Mouse (Mus musculus) spleen, adult 2 months (tissue): ENCODE measurements at regions not wholly inside any gene's neighbourhood (a gene's known extent, or its start where the extent isn't known, plus 50 kb on each side); places are given as distances from the start of the nearest gene placed in this dataset.

Source experiments
- DNase-seq, 2 experiments: peaks; one replicate each; pipeline versions ENCODE4 v3.0.0 to v3.0.0-alpha.2; 2012 to 2021; ENCODE audit warnings: low spot score in 2 of 2, low read depth in 1 of 2
- H3K27ac ChIP-seq: fragments of 200-500 bp; 2 replicates; pipeline ENCODE4 v1.5.1; 2012; ENCODE audit warnings: low read length, inconsistent platforms; ENCODE audit not compliant: insufficient read depth
- H3K27me3 ChIP-seq: fragments of 200-500 bp; 2 replicates; pipeline ENCODE4 v1.6.1; 2012; ENCODE audit warnings: mild to moderate bottlenecking, moderate library complexity, low read length, inconsistent platforms; ENCODE audit not compliant: control insufficient read depth, insufficient read depth
- H3K36me3 ChIP-seq: fragments of 200-500 bp; 2 replicates; pipeline ENCODE4 v1.6.1; 2012; ENCODE audit warnings: mild to moderate bottlenecking, low read length, inconsistent platforms; ENCODE audit not compliant: control insufficient read depth, insufficient read depth
- H3K4me1 ChIP-seq: fragments of 200-500 bp; 2 replicates; pipeline ENCODE4 v1.6.1; 2011; ENCODE audit warnings: inconsistent platforms; ENCODE audit not compliant: control insufficient read depth, insufficient read depth, insufficient read length
- H3K4me3 ChIP-seq: fragments of 200-500 bp; 2 replicates; pipeline ENCODE4 v1.5.1; 2011; ENCODE audit warnings: mild to moderate bottlenecking, inconsistent platforms; ENCODE audit not compliant: insufficient read depth, insufficient read length; ENCODE audit errors: extremely low read depth
- CTCF ChIP-seq: fragments of 200-500 bp; IDR thresholded peaks from 2 replicates; pipeline ENCODE4 v1.5.1; 2011; ENCODE audit warnings: mild to moderate bottlenecking, inconsistent platforms; ENCODE audit not compliant: insufficient read depth, insufficient read length, insufficient replicate concordance; ENCODE audit errors: extremely low read depth
- POLR2A ChIP-seq: fragments of 200-500 bp; IDR thresholded peaks from 2 replicates; pipeline ENCODE4 v1.6.1; 2011; ENCODE audit warnings: low read depth, low read length, inconsistent platforms
- WGBS: fragments of 180-500 bp; shearing (Covaris S2); methylation state at CpG from one replicate; pipeline ENCODE4 v1.1.7; 2018; 5-methylcytosine and 5-hydroxymethylcytosine counted together

- no peak for TF ChIP-seq POLR2A
- no peak for TF ChIP-seq CTCF
- no peak overlapping the region for H3K4me3 ChIP-seq
- DNase-seq = no peak
- H3K27me3 ChIP-seq = no peaks in the 10 kb centered on the region
- H3K36me3 ChIP-seq = no peaks in the 10 kb centered on the region
- no peak overlapping the region for H3K27ac ChIP-seq
- no peaks in the 10 kb centered on the region for H3K4me1 ChIP-seq
- WGBS = 89% methylated on average over 17 of the region's 17 CpGs
Measured at GRCm38 (mm10) chr2:173930606-173931177, 145.4 kb upstream of the Stx16 start.

DNA sequence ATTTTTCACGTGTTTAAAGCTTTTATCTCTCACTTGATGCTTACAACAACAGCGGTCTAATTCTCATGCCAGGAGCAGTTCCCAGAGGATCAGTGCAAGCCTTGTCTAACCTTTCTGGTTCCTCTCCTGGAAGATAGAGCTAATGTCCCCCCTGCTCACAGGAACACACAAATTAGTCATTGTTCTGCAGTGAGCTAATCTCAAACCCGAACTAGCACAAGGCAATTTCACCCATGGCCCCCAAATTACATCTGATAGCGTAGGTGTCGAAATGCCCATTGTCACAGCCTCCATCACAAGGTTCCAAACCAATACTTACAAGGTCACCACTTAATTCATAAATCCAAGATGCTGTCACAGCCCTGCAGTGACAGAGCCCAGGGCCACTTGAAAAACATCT lies 140.4 kb upstream of the Stx16 start:
- H3K27me3 ChIP-seq = no peaks in the 10 kb centered on the region
- no peak overlapping the region for H3K27ac ChIP-seq
- TF ChIP-seq CTCF (no peak), POLR2A (no peak)
- DNase-seq = no peak
- H3K4me1 ChIP-seq = no peaks in the 10 kb centered on the region
- no peaks in the 10 kb centered on the region for H3K36me3 ChIP-seq
- H3K4me3 ChIP-seq = no peak overlapping the region
- WGBS = 86% methylated on average over 5 of the region's 5 CpGs

GRCm38 (mm10) chr2:173937531-173938439 lies 138.3 kb upstream of the Stx16 start:
- no peaks in the 10 kb centered on the region for H3K27me3 ChIP-seq
- DNase-seq = no peak
- TF ChIP-seq CTCF = no peak
- no peak overlapping the region for H3K4me3 ChIP-seq
- H3K4me1 ChIP-seq = no peaks in the 10 kb centered on the region
- H3K27ac ChIP-seq = no peak overlapping the region
- H3K36me3 ChIP-seq = no peaks in the 10 kb centered on the region
- 86% methylated on average over 18 of the region's 18 CpGs for WGBS

DNA sequence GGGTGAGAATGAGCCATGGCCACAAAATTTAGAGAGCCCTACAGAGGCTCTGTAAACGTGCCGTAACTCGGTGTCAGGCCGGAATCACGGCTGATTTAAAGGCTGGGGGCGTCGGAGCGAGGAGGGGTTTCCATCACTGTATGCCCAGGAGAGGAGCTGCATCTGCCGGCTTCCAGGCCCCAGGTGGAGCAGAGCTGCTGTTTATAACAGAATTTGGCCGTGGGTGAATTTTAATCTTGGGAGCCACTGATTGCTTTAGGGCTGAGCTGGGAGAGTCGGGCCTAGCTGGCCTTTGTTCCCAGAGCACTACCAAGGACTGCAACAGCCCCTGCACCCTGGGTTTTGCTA lies 137.7 kb upstream of the Stx16 start:
- no peaks in the 10 kb centered on the region for H3K36me3 ChIP-seq
- no peak for DNase-seq
- H3K4me3 ChIP-seq = no peak overlapping the region
- no peaks in the 10 kb centered on the region for H3K4me1 ChIP-seq
- no peak overlapping the region for H3K27ac ChIP-seq
- H3K27me3 ChIP-seq = no peaks in the 10 kb centered on the region
- TF ChIP-seq POLR2A (no peak), CTCF (no peak)
- WGBS = 83% methylated on average over 11 of the region's 11 CpGs

DNA sequence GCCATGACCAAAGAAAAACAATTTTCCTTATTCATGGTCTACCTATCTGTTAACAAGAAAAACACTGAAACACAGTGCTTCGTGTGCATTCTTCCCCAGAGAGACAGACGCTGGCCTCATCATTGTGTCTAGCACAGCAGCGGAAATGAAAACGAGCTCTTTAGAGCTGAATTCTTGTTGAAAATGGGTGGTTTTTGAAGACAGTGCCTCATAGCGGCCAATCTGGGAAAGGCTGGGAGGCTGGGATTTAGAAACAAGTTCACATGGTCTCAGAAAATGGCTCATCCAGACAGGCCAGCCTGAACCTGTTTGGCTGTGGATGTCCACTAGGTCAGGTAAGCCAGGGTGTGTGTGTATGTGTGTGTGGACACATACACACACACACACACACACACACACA lies 130.7 kb upstream of the Stx16 start:
- no peaks in the 10 kb centered on the region for H3K4me1 ChIP-seq
- no peaks in the 10 kb centered on the region for H3K27me3 ChIP-seq
- TF ChIP-seq CTCF (no peak), POLR2A (no peak)
- WGBS = 87% methylated on average over 5 of the region's 5 CpGs
- no peaks in the 10 kb centered on the region for H3K36me3 ChIP-seq
- no peak for DNase-seq
- H3K27ac ChIP-seq = no peak overlapping the region
- no peak overlapping the region for H3K4me3 ChIP-seq

- DNase-seq = no peak
- Histone ChIP-seq H3K4me1 (no peaks in the 10 kb centered on the region), H3K4me3 (no peak overlapping the region), H3K27me3 (no peaks in the 10 kb centered on the region), H3K27ac (no peak overlapping the region), H3K36me3 (no peaks in the 10 kb centered on the region)
- 74% methylated on average over 5 of the region's 5 CpGs for WGBS
- TF ChIP-seq CTCF (no peak), POLR2A (no peak)
Measured at GRCm38 (mm10) chr2:173948586-173948985, 127.5 kb upstream of the Stx16 start.
